In the genomic region with DNA sequence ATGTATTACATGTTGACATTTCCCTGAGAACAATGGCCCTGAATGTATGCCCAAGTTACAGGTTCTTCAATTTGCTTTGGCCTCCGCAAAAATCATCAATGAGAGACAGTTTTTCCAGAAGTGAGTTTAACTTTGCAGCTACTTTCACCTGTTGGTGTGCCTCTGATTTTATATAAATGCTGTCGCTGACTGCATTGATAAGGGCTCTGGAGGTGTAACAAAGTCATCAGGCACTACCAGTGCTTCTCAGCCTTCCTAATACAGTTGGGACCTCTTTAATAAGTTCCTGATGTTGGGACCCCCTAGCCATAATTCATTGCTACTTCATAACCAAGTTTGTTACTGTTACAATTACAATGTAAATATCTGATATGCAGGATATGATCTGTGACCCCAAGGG, we compare ENCODE assay signal across 24 mouse cellular contexts. TPM values are rescaled to one million over a fixed set of nuclear protein-coding genes. Genes with fewer than 3 reads are reported as not detected.
DNase-seq lines count a peak whose midpoint lies in the region; ATAC-seq and TF ChIP-seq lines count a peak whose summit lies in the region.
"Had no signal": no experiment of that assay in that cellular context is flagged by ENCODE, and none has a peak within 500 bp of the region (broad histone marks: within the 10 kb centered on the region; RNA-seq: fewer than 3 reads in every experiment).

No protein-coding gene starts in this region.

- H3K4me3 ChIP-seq in heart, embryonic 13.5 days = no peak overlapping the region
- H3K4me3 ChIP-seq in heart, embryonic 10.5 days = no peak overlapping the region
- 0 out of 2 replicates have a peak overlapping the region, but pooled peaks have one; percentile 95 for H3K4me3 ChIP-seq in lung, embryonic 15.5 days
- peak overlapping the region; percentile 97; the same call in 1 of the 2 replicates for H3K4me3 ChIP-seq in E14TG2a.4 (replicated peaks; ENCODE audit: low read length)
- H3K4me3 ChIP-seq: liver, embryonic 15.5 days; midbrain, embryonic 13.5 days had no signal

- no peak overlapping the region for H3K9ac ChIP-seq in heart, embryonic 13.5 days
- no peak overlapping the region for H3K9ac ChIP-seq in lung, embryonic 15.5 days
- H3K9ac ChIP-seq: liver, embryonic 15.5 days; midbrain, embryonic 13.5 days had no signal

- no peak for DNase-seq in heart, embryonic 10.5 days (ENCODE audit: low spot score)
- no peak for DNase-seq in lung, postnatal 25 days (ENCODE audit: low spot score)
- DNase-seq in ZHBTc4 (ENCODE audit: low read depth, low spot score) = peak; percentile 42
- no peak for DNase-seq in kidney, postnatal 14 days
- DNase-seq in left cerebral cortex, adult 8-10 months (ENCODE audit: low spot score in 2 of 2) = no peak
- DNase-seq: adrenal gland, postnatal 10 days; cerebellum, adult 8-10 months; cerebellum, postnatal 25 days; gastrocnemius, postnatal 25 days; heart, adult 11 months; heart, postnatal 10 days; kidney, adult 18-20 months; kidney, postnatal 4 days; lung, postnatal 36 days; thymus, postnatal 4 days had no signal

- TF ChIP-seq CTCF in E14TG2a.4 (conservative IDR thresholded peaks at IDR 0.05; ENCODE audit: low read length) = no peak

- 0 out of 2 replicates have a peak overlapping the region, but pooled peaks have one; percentile 21 for H3K27ac ChIP-seq in heart, embryonic 13.5 days (replicated peaks)
- no peak overlapping the region for H3K27ac ChIP-seq in heart, embryonic 10.5 days
- H3K27ac ChIP-seq in lung, embryonic 15.5 days = peak overlapping the region; percentile 67
- H3K27ac ChIP-seq: liver, embryonic 15.5 days; midbrain, embryonic 13.5 days had no signal

- WGBS in heart, embryonic 13.5 days = 84% methylated on average over 2 of the region's 2 CpGs
- WGBS in heart, embryonic 10.5 days = 76% methylated on average over 2 of the region's 2 CpGs
- 83% methylated on average over 2 of the region's 2 CpGs for WGBS in lung, embryonic 15.5 days

- no peaks in the 10 kb centered on the region for H3K27me3 ChIP-seq in heart, embryonic 13.5 days (replicated peaks)
- no peaks in the 10 kb centered on the region for H3K27me3 ChIP-seq in heart, embryonic 10.5 days (ENCODE audit: insufficient read depth, poor library complexity, severe bottlenecking)
- H3K27me3 ChIP-seq in lung, embryonic 15.5 days = no peaks in the 10 kb centered on the region
- no peaks in the 10 kb centered on the region for H3K27me3 ChIP-seq in E14TG2a.4 (ENCODE audit: insufficient read depth, low read length)
- H3K27me3 ChIP-seq: liver, embryonic 15.5 days; midbrain, embryonic 13.5 days had no signal

- peaks cover 43% of the 10 kb centered on the region for H3K36me3 ChIP-seq in heart, embryonic 13.5 days
- peaks cover 43% of the 10 kb centered on the region for H3K36me3 ChIP-seq in heart, embryonic 10.5 days
- peaks cover 17% of the 10 kb centered on the region; the same call in 1 of the 2 replicates for H3K36me3 ChIP-seq in lung, embryonic 15.5 days
- peaks cover 40% of the 10 kb centered on the region for H3K36me3 ChIP-seq in E14TG2a.4 (ENCODE audit: insufficient read depth, low read length)

- H3K9me3 ChIP-seq in heart, embryonic 13.5 days = no peaks in the 10 kb centered on the region
- H3K9me3 ChIP-seq in heart, embryonic 10.5 days = no peaks in the 10 kb centered on the region
- no peaks in the 10 kb centered on the region for H3K9me3 ChIP-seq in lung, embryonic 15.5 days
- H3K9me3 ChIP-seq in E14TG2a.4 (ENCODE audit: low read length) = no peaks in the 10 kb centered on the region
- H3K9me3 ChIP-seq: hindbrain, embryonic 10.5 days; liver, embryonic 15.5 days; midbrain, embryonic 13.5 days had no signal

- H3K4me1 ChIP-seq in heart, embryonic 13.5 days = peaks cover 20% of the 10 kb centered on the region
- peaks cover 9% of the 10 kb centered on the region; the same call in 1 of the 2 replicates for H3K4me1 ChIP-seq in heart, embryonic 10.5 days
- peaks cover 52% of the 10 kb centered on the region for H3K4me1 ChIP-seq in lung, embryonic 15.5 days
- peaks cover 44% of the 10 kb centered on the region for H3K4me1 ChIP-seq in E14TG2a.4 (replicated peaks; ENCODE audit: low read depth, low read length)

- no peak for ATAC-seq in heart, embryonic 13.5 days (ENCODE audit: extremely low read depth, insufficient number of reproducible peaks, low FRiP score, low TSS enrichment)
- ATAC-seq in lung, embryonic 15.5 days (ENCODE audit: borderline replicate concordance, extremely low read depth, low FRiP score, low TSS enrichment) = no peak
- ATAC-seq: CD4-positive, CD25-positive, alpha-beta regulatory T cell, adult 4 months; forebrain, embryonic 14.5 days; hindbrain, embryonic 16.5 days; midbrain, embryonic 13.5 days had no signal

- peak overlapping the region; percentile 95; the same call in 1 of the 2 replicates for H3K4me2 ChIP-seq in heart, embryonic 13.5 days
- no peak overlapping the region for H3K4me2 ChIP-seq in lung, embryonic 15.5 days

RNA-seq across cellular contexts. Expression of a gene that starts 27.4 kb away (rescaled TPM):
- 23.8 and 26.0 TPM in 2 replicates for polyA plus RNA-seq in heart, embryonic 13.5 days (2015; fragmentation: Nextera tagmentation; extraction: Ambion mirVana)
- 31.0 and 34.7 TPM in 2 replicates for polyA plus RNA-seq in heart, embryonic 10.5 days (2016; fragmentation: Nextera tagmentation; extraction: Ambion mirVana)
- 44.5 and 46.4 TPM in 2 replicates for polyA plus RNA-seq in lung, embryonic 15.5 days (2015; fragmentation: Nextera tagmentation; extraction: Ambion mirVana)
- 100 to 1,000 TPM; 126 to 154 (median 139) TPM for total RNA-seq in left cerebral cortex, adult 8-10 months (2022)

Comparison
In these comparisons a context has a peak if more than half of its experiments do, and no peak if none do; other contexts are left out.
1. H3K4me3 ChIP-seq: peak in lung, embryonic 15.5 days (single experiment) and E14TG2a.4 (single experiment); none in heart, embryonic 13.5 days (single experiment) and heart, embryonic 10.5 days (single experiment).